Mouse (Mus musculus) embryonic facial prominence, embryonic 15.5 days (tissue): ENCODE measurements around the gene Armh3. TPM values are rescaled to one million over a fixed set of nuclear protein-coding genes. Genes with fewer than 3 reads are reported as not detected.
A peak's percentile ranks its signal among the peaks of the same experiment; 100 is the strongest.

Source experiments
- ATAC-seq: fragments of 200-750 bp; cut with Nextera tagmentation; 2 replicates; pipeline ENCODE4 v1.8.0; 2017; ENCODE audit warnings: low read depth, moderate TSS enrichment; ENCODE audit not compliant: insufficient number of reproducible peaks, low FRiP score, low TSS enrichment
- H3K27ac ChIP-seq: fragments of 300-500 bp; sonication (generic); replicated peaks from 2 replicates; pipeline ENCODE4 v1.5.1; 2015; ENCODE audit warnings: mild to moderate bottlenecking, inconsistent platforms
- H3K27me3 ChIP-seq: fragments of 300-500 bp; sonication (generic); 2 replicates; pipeline ENCODE4 v1.6.1; 2015; ENCODE audit warnings: inconsistent platforms
- H3K36me3 ChIP-seq: fragments of 300-500 bp; sonication (generic); 2 replicates; pipeline ENCODE4 v1.6.1; 2015; ENCODE audit warnings: mild to moderate bottlenecking, inconsistent platforms
- H3K4me1 ChIP-seq: fragments of 300-500 bp; sonication (generic); 2 replicates; pipeline ENCODE4 v1.6.1; 2015; ENCODE audit warnings: inconsistent platforms
- H3K4me2 ChIP-seq: fragments of 300-500 bp; sonication (generic); replicated peaks from 2 replicates; pipeline ENCODE4 v1.6.1; 2015; ENCODE audit warnings: mild to moderate bottlenecking, inconsistent platforms
- H3K4me3 ChIP-seq: fragments of 300-500 bp; sonication (generic); replicated peaks from 2 replicates; pipeline ENCODE4 v1.5.1; 2015; ENCODE audit warnings: mild to moderate bottlenecking, inconsistent platforms
- H3K9ac ChIP-seq: fragments of 300-500 bp; sonication (generic); 2 replicates; pipeline ENCODE4 v1.6.1; 2015; ENCODE audit warnings: inconsistent platforms
- H3K9me3 ChIP-seq: fragments of 300-500 bp; sonication (generic); replicated peaks from 2 replicates; pipeline ENCODE4 v1.6.1; 2016; ENCODE audit warnings: inconsistent platforms
- WGBS: fragments of 180-500 bp; shearing (Covaris S2); methylation state at CpG from one replicate; pipeline ENCODE4 v1.1.7; 2015; 5-methylcytosine and 5-hydroxymethylcytosine counted together
- polyA plus RNA-seq: library from polyadenylated mRNA; unstranded; fragments of >200 nt; fragmentation: Nextera tagmentation; extraction: Ambion mirVana; gene quantifications from 2 replicates; pipeline ENCODE4 v1.2.1, GENCODE M21; 2015

Gene Armh3
- polyA plus RNA-seq, 1 experiment from 2014 or later, result 20.5 TPM

DNA sequence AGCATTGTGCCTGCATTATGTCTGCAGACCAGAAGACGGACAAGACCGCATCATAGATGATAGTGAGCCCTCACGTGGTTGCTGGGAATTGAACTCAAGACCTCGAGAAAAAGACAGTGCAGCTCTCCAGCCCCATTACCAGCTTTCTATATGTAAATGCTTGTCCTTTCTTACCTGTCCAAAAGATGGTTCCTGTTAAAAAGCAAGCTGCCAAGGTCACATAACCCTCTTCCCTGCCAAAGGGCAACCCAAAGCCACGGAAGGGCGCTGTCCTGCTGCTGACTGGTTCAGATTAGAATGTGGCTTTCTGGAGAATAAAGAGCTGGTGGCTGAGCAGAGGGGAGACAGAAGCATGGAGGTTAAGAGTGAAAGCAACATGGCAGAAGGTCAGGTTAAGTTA is 90.9 kb downstream of the Armh3 start:
- H3K9ac ChIP-seq, result no peak overlapping the region
- H3K4me1 ChIP-seq, result no peaks in the 10 kb centered on the region
- peaks cover 4% of the 10 kb centered on the region for H3K36me3 ChIP-seq
- H3K4me3 ChIP-seq, result no peak overlapping the region
- no peak overlapping the region for H3K4me2 ChIP-seq
- no peak for ATAC-seq
- no peak overlapping the region for H3K27ac ChIP-seq
- 92% methylated on average over 6 of the region's 6 CpGs for WGBS
- H3K9me3 ChIP-seq, result no peaks in the 10 kb centered on the region
- H3K27me3 ChIP-seq, result no peaks in the 10 kb centered on the region

DNA sequence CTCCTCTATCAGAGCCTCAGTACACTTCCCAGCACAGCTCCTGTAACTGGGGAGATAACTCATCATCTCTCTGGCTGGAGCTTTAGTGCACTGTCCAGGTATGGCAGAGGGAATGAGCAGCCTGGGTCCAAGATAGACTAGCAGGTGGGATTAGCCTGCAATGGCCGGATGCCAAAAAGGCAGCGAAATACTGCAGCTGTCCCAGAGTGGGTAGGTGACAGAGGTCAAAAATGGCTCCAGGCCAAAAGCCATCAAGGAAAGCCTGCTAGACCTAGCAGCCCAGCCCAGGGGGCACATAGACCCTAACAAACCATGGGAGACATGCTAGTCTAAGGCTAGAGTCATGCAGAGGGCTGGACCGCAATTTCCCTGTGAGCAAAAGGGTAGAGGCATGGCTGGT is 94.4 kb downstream of the Armh3 start:
- WGBS, result 73% methylated on average over 3 of the region's 3 CpGs
- no peaks in the 10 kb centered on the region for H3K9me3 ChIP-seq
- H3K27ac ChIP-seq, result no peak overlapping the region
- no peaks in the 10 kb centered on the region for H3K4me1 ChIP-seq
- H3K27me3 ChIP-seq, result no peaks in the 10 kb centered on the region
- no peak for ATAC-seq
- no peak overlapping the region for H3K4me3 ChIP-seq
- H3K36me3 ChIP-seq, result peaks cover 4% of the 10 kb centered on the region
- no peak overlapping the region for H3K4me2 ChIP-seq
- no peak overlapping the region for H3K9ac ChIP-seq

DNA sequence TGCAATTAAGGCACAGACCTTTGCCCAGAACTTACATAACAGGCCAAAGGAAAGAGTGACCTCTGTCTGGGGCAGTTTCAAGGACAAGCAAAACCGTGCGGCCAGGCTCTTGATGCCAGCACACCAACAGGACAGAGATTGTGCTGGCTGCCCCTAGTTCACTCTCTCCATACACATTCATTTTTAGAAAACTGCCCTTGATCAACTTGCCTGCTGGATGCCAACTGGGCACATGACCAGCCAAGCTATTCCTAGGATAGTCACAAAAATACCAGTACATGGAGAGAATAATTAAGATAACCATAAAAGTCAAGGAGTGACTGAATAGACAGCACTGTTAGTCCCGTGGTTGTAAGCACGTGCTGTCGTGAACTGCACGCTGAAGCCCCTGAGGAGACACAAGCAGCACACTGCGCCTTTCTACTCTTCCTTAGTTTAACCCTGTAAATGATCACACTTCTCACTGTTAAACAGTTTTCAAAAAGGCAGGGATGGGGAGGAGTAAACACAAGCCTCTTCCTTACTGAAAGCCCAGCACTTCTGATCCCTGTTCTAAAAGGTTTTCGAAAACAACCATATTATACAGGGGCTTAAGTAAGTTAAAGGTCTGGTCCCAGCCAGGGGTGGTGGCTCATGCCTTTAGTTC is 95.8 kb downstream of the Armh3 start:
- Histone ChIP-seq H3K9me3 (no peaks in the 10 kb centered on the region), H3K4me2 (no peak overlapping the region), H3K9ac (no peak overlapping the region), H3K27me3 (no peaks in the 10 kb centered on the region), H3K4me1 (no peaks in the 10 kb centered on the region), H3K4me3 (no peak overlapping the region), H3K27ac (no peak overlapping the region), H3K36me3 (peaks cover 3% of the 10 kb centered on the region)
- WGBS, result 64% methylated on average over 8 of the region's 8 CpGs
- no peak for ATAC-seq

DNA sequence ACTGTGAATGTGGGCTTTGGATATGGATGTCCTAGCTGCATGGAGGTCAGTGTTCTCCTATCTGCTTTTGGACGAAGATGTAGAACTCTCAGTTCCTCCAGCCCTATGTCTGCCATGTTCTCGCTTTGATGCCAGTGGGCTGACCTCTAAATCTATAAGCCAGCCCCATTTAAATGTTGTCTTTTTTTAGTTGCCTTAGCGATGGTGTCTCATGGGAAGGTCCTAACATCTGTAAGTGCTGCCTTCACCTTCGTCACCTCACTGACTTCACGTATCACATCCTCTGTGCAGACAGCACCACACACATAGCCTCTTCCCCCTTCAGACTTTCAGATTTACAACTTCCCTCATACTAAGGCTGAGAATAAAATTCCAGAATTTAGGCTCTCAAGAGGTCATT is 97.5 kb downstream of the Armh3 start:
- WGBS, result 92% methylated on average over 5 of the region's 5 CpGs

DNA sequence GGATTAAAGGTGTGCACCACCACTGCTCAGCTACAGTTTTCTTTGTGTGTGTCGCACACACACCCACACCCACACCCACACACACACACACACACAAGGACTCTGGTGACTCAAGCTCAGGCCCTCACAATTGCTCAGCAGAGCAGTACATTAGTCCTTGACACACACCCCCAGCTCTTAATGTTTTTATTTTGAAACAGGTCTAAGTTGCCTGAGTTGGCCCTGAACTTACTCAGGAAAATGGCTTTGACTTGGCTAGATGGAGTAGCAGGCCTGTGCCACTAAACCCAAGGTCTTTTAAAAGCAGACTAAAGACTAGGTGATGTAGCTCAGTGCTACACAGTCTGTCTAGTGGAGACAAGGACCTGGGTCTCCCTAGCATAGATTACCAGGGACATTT is 102.6 kb downstream of the Armh3 start:
- Histone ChIP-seq H3K27me3 (no peaks in the 10 kb centered on the region), H3K4me1 (no peaks in the 10 kb centered on the region), H3K4me2 (no peak overlapping the region), H3K4me3 (no peak overlapping the region), H3K36me3 (peaks cover under 1% of the 10 kb centered on the region; the same call in 1 of the 2 replicates), H3K9ac (no peak overlapping the region), H3K9me3 (no peaks in the 10 kb centered on the region), H3K27ac (no peak overlapping the region)
- no peak for ATAC-seq
- WGBS, result 95% methylated on average over 1 of the region's 1 CpGs

More for the DNA sequence above, 97.5 kb downstream of the Armh3 start:
- Histone ChIP-seq H3K36me3 (no peaks in the 10 kb centered on the region), H3K4me1 (no peaks in the 10 kb centered on the region), H3K9me3 (no peaks in the 10 kb centered on the region), H3K27ac (no peak overlapping the region), H3K4me3 (no peak overlapping the region), H3K4me2 (no peak overlapping the region), H3K9ac (no peak overlapping the region), H3K27me3 (no peaks in the 10 kb centered on the region)
- ATAC-seq, result no peak

DNA sequence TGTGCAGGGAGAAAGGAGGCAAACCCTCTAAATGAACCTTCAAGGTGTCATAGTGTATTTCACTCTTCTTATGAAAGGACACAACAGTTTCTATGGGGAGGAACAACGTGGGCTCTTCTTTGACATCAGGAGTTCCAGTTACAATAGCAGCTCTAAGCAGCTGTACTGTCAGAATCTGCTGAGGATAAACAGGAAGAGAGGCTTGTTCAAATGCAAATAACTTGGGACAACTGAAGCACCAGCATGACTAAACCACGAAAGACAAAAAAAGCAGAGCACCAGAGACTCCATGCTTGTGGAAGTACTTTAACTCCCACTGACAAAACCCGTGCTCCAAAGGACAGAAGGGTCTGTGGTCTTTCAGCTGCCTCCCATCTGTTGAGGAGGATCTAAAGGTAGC is 116.2 kb downstream of the Armh3 start:
- no peak overlapping the region for H3K9ac ChIP-seq
- no peaks in the 10 kb centered on the region for H3K9me3 ChIP-seq
- H3K4me1 ChIP-seq, result no peaks in the 10 kb centered on the region
- H3K27me3 ChIP-seq, result no peaks in the 10 kb centered on the region
- ATAC-seq, result no peak
- H3K27ac ChIP-seq, result no peak overlapping the region
- 47% methylated on average over 3 of the region's 3 CpGs for WGBS
- H3K4me3 ChIP-seq, result no peak overlapping the region
- H3K36me3 ChIP-seq, result peaks cover 14% of the 10 kb centered on the region
- H3K4me2 ChIP-seq, result no peak overlapping the region

DNA sequence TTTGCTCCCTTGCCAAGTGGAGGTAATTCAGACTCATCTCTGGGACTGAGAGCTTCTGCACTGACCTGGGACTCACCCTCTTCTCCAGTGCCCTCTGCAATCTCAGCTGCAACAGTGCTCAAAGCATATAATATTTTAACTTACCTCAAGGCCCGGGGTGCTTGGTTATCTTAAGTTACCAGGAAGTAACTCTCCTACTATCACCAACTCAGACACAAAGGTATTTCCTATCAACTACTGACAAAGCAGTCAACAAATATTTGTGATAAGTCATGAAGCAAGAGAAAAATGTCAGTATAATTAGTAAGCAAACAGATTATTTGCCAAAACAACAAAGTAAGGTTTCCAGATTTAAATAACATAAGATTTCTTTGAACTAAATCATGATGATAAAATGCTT is 125.0 kb downstream of the Armh3 start:
- 61% methylated on average over 1 of the region's 1 CpGs for WGBS
- Histone ChIP-seq H3K4me3 (no peak overlapping the region), H3K4me1 (peaks cover 4% of the 10 kb centered on the region; the same call in 1 of the 2 replicates), H3K36me3 (no peaks in the 10 kb centered on the region), H3K9ac (no peak overlapping the region), H3K27ac (no peak overlapping the region), H3K9me3 (no peaks in the 10 kb centered on the region), H3K4me2 (no peak overlapping the region), H3K27me3 (no peaks in the 10 kb centered on the region)
- no peak for ATAC-seq

DNA sequence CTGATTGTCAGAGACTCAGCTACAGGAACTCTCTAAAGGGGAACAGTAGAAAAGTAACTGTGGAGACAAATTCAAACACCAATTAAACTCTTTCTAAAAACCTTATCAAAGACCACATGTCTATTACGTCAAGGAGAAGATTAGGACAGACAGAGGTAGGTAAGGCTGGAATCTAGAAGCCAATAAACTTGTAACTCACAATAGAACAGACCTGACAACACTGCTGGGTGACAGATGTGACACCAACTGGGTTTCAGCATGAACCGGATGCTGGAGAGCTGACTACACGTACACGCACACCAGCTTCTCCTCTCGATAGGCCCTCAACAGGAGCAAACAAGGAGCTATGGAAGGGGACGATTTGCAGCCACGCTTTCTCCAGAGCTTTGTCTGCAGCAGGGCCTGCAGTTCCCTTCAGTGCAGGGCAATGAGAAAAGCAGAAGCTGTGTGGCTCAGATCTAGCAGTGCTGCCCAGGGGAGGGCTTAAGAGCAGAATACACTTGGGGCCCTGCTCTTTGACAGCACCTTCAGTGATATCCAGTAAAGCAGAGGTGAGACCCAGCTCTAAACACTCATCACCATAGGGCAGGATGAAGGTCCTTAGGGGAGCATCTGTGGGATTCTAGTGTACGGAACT is 142.9 kb downstream of the Armh3 start:
- Histone ChIP-seq H3K4me1 (no peaks in the 10 kb centered on the region), H3K9ac (no peak overlapping the region), H3K27me3 (no peaks in the 10 kb centered on the region), H3K27ac (no peak overlapping the region), H3K9me3 (no peaks in the 10 kb centered on the region), H3K4me3 (no peak overlapping the region), H3K4me2 (no peak overlapping the region), H3K36me3 (no peaks in the 10 kb centered on the region)
- 71% methylated on average over 8 of the region's 8 CpGs for WGBS
- no peak for ATAC-seq

DNA sequence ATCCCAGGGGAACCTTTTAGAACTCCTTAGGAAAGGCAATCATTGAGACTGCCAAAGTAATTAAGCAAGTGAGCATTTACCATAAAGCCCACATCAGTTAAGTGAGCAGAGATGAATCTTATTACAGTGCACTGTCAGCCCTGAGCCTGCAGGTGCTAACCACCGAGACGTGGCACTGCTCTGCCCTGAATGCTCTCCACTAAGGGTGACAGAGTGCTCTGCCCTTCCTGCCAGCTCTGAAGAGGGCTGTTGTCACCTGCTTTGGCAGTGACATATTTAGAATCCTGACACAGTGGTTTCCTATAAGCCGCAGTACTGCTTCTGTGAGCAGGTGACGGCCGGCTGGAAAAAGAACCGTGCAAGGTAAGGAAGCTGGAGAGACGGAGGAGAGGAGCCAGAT is 143.8 kb downstream of the Armh3 start:
- Histone ChIP-seq H3K27me3 (no peaks in the 10 kb centered on the region), H3K9me3 (no peaks in the 10 kb centered on the region), H3K4me2 (no peak overlapping the region), H3K27ac (no peak overlapping the region), H3K4me1 (no peaks in the 10 kb centered on the region), H3K36me3 (no peaks in the 10 kb centered on the region), H3K9ac (no peak overlapping the region), H3K4me3 (no peak overlapping the region)
- no peak for ATAC-seq
- WGBS, result 68% methylated on average over 7 of the region's 7 CpGs

DNA sequence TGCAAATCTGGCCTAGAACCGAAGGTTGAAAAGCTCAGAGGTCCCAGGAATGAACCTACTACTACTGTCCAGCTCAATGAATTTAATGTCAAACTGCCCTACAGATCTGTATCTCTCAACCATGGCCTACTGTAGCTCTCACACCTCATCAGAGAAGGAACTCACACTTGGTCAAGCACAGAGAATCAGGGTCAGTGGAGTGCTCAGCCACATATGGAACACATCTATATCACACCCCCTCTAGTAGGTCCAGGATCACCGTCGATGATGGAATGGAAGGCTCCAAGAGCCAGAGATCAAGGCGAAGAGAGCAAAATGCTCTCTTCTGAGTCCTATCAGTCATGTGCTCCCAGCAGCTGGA is 150.6 kb downstream of the Armh3 start:
- H3K27me3 ChIP-seq, result no peaks in the 10 kb centered on the region
- no peak overlapping the region for H3K4me2 ChIP-seq
- no peaks in the 10 kb centered on the region for H3K9me3 ChIP-seq
- peaks cover 5% of the 10 kb centered on the region for H3K4me1 ChIP-seq
- H3K27ac ChIP-seq, result peak overlapping the region; percentile 79
- WGBS, result 50% methylated on average over 4 of the region's 4 CpGs
- no peak for ATAC-seq
- no peak overlapping the region for H3K4me3 ChIP-seq
- 0 out of 2 replicates have a peak, but pooled peaks cover 4% of the 10 kb centered on the region for H3K36me3 ChIP-seq
- H3K9ac ChIP-seq, result no peak overlapping the region

DNA sequence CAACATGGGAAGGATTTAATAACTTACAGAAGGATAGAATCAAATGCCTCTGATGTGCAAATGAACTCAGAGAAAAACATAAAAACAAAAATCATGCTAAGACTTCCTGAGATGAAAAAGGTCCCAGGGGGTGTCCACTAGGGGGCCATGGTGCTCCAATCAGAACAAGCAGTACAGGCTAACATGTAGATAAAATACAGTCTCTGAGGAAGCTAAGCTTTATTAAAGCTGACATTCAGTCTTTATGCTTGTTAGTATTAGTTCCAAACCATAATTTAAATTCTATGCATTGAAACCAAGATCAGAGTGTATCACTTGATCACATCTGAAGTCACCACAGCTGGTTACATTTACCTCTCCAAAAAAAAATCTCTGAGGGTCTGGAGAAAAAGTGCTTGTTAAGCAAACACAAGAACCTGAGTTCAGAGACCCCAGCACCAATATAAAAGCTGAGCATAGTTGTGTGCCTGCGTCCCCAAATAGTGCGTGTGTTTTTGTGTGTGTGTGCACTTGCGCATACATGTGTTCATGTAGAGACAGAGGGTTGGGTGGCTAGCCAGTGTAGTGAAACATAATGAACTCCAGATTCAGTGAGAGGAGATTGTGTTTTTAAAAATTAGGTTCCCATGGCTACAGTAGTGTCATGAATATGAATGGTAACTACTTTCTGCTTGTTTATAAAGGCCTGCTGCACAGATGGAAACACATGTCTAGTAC is 151.1 kb downstream of the Armh3 start:
- 43% methylated on average over 3 of the region's 3 CpGs for WGBS
- no peaks in the 10 kb centered on the region for H3K27me3 ChIP-seq
- H3K27ac ChIP-seq, result peak overlapping the region; percentile 79
- no peaks in the 10 kb centered on the region for H3K9me3 ChIP-seq
- 0 out of 2 replicates have a peak, but pooled peaks cover 4% of the 10 kb centered on the region for H3K36me3 ChIP-seq
- H3K4me2 ChIP-seq, result no peak overlapping the region
- H3K4me1 ChIP-seq, result peaks cover 5% of the 10 kb centered on the region
- H3K9ac ChIP-seq, result no peak overlapping the region
- H3K4me3 ChIP-seq, result no peak overlapping the region
- ATAC-seq, result peak; percentile 82
